Mouse (Mus musculus): ENCODE results near the gene Mapk11. TPM values are rescaled to one million over a fixed set of nuclear protein-coding genes. Genes with fewer than 3 reads are reported as not detected.

The Mapk11 gene
- polyA plus RNA-seq, 1 experiment from 2014 or later, result 7.4 TPM

DNA sequence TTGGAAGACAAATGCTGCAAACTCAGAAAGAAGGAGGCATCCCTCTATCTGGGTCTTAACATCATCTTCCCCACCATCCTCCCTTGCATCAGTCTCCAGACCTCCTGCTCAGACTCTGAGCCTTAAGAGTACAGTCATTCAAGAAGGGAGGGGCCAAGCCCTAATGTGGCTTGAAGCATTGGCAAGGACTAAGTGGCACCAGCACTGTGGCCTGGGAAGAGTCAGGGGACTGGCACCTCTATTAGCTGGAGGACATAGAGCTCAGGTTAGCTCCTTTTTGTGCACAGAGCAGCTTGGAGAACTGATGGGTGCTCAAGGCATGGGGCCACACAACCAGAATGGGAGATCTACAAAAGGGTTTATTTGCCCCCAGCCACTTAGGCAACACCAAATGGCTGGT, 19.2 kb downstream of the Mapk11 start:
- Histone ChIP-seq H3K9me3 (ENCODE audit: control insufficient read depth, low read length) (no peaks in the 10 kb centered on the region), H3K4me1 (replicated peaks; ENCODE audit: control insufficient read depth, insufficient read depth, low read length) (peaks cover 8% of the 10 kb centered on the region), H3K4me2 (ENCODE audit: low read length) (no peak overlapping the region), H3K36me3 (ENCODE audit: control insufficient read depth, insufficient read depth, low read length) (0 out of 2 replicates have a peak, but pooled peaks cover 7% of the 10 kb centered on the region), H3K27ac (ENCODE audit: low read depth) (no peak overlapping the region), H3K9ac (ENCODE audit: low read length) (no peak overlapping the region), H3K27me3 (replicated peaks; ENCODE audit: control insufficient read depth, insufficient read depth, low read length) (no peaks in the 10 kb centered on the region), H3K4me3 (ENCODE audit: low read depth, low read length) (no peak overlapping the region)
- DNase-seq (ENCODE audit: low spot score), result no peak
- ATAC-seq (replicated peaks; ENCODE audit: low FRiP score, low TSS enrichment, low read depth), result no peak

GRCm38 (mm10) chr15:89128382-89129350, 20.8 kb downstream of the Mapk11 start, which contains the start of gene Hdac10:
TSS of gene Hdac10 (minus strand) at chr15:89128700.
- H3K9me3 ChIP-seq (ENCODE audit: control insufficient read depth, low read length), result no peaks in the 10 kb centered on the region
- peak within 1 kb of the TSS; percentile 82 for H3K4me2 ChIP-seq (ENCODE audit: low read length)
- H3K4me3 ChIP-seq (ENCODE audit: low read depth, low read length), result peak within 1 kb of the TSS; percentile 71
- peak within 1 kb of the TSS; percentile 47; the same call in 1 of the 2 replicates for H3K27ac ChIP-seq (ENCODE audit: low read depth)
- peak; percentile 87 for ATAC-seq (replicated peaks; ENCODE audit: low FRiP score, low TSS enrichment, low read depth)
- 2% methylated on average over 36 of the region's 36 CpGs for WGBS
- H3K4me1 ChIP-seq (replicated peaks; ENCODE audit: control insufficient read depth, insufficient read depth, low read length), result peaks cover 12% of the 10 kb centered on the region
- H3K9ac ChIP-seq (ENCODE audit: low read length), result peak within 1 kb of the TSS; percentile 57
- H3K36me3 ChIP-seq (ENCODE audit: control insufficient read depth, insufficient read depth, low read length), result 0 out of 2 replicates have a peak, but pooled peaks cover 11% of the 10 kb centered on the region
- peak; percentile 95 for DNase-seq (ENCODE audit: low spot score)
- H3K27me3 ChIP-seq (replicated peaks; ENCODE audit: control insufficient read depth, insufficient read depth, low read length), result no peaks in the 10 kb centered on the region

DNA sequence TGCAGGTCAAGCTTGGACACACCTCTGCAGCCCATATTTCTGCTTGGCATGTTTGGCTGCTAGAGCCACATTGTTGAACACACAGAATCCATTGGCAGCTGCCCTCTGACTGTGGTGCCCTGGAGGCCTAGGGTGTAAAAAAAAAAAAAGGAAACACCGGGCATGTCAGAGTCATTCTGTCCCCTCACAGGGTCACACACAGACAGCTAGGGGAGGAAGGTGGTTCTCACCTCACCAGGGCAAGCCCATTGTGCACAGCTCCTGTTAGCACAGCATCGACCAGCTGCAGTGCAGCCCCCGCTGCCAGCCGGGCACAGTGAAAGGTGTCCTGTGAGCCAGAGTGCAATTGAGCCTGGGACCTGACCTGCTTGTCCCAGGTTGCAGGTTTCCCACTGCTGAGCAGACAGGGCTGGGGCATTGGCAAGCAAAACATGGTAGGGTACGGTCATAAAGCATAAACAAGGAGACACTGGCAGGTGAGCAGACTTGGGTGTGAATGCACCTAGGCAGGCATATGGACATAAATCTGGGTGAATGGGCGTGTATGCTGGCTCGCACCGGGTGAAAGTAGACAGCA, 22.0 kb downstream of the Mapk11 start:
- H3K4me1 ChIP-seq (replicated peaks; ENCODE audit: control insufficient read depth, insufficient read depth, low read length), result peaks cover 16% of the 10 kb centered on the region
- no peak overlapping the region for H3K27ac ChIP-seq (ENCODE audit: low read depth)
- no peaks in the 10 kb centered on the region for H3K9me3 ChIP-seq (ENCODE audit: control insufficient read depth, low read length)
- no peaks in the 10 kb centered on the region for H3K27me3 ChIP-seq (replicated peaks; ENCODE audit: control insufficient read depth, insufficient read depth, low read length)
- peak overlapping the region; percentile 82 for H3K4me2 ChIP-seq (ENCODE audit: low read length)
- H3K4me3 ChIP-seq (ENCODE audit: low read depth, low read length), result 0 out of 2 replicates have a peak overlapping the region, but pooled peaks have one; percentile 71
- no peak overlapping the region for H3K9ac ChIP-seq (ENCODE audit: low read length)
- WGBS, result 83% methylated on average over 8 of the region's 8 CpGs
- ATAC-seq (replicated peaks; ENCODE audit: low FRiP score, low TSS enrichment, low read depth) (no peak), DNase-seq (ENCODE audit: low spot score) (no peak)
- 0 out of 2 replicates have a peak, but pooled peaks cover 11% of the 10 kb centered on the region for H3K36me3 ChIP-seq (ENCODE audit: control insufficient read depth, insufficient read depth, low read length)

- 0 out of 2 replicates have a peak, but pooled peaks cover 11% of the 10 kb centered on the region for H3K36me3 ChIP-seq (ENCODE audit: control insufficient read depth, insufficient read depth, low read length)
- 87% methylated on average over 8 of the region's 8 CpGs for WGBS
- H3K9ac ChIP-seq (ENCODE audit: low read length), result no peak overlapping the region
Observed at GRCm38 (mm10) chr15:89126622-89127021, 22.8 kb downstream of the Mapk11 start.

GRCm38 (mm10) chr15:89125351-89125750, 24.1 kb downstream of the Mapk11 start:
- no peak overlapping the region for H3K4me2 ChIP-seq (ENCODE audit: low read length)
- H3K9ac ChIP-seq (ENCODE audit: low read length), result no peak overlapping the region
- no peak overlapping the region for H3K27ac ChIP-seq (ENCODE audit: low read depth)
- H3K9me3 ChIP-seq (ENCODE audit: control insufficient read depth, low read length), result no peaks in the 10 kb centered on the region
- no peaks in the 10 kb centered on the region for H3K27me3 ChIP-seq (replicated peaks; ENCODE audit: control insufficient read depth, insufficient read depth, low read length)
- H3K36me3 ChIP-seq (ENCODE audit: control insufficient read depth, insufficient read depth, low read length), result peaks cover 11% of the 10 kb centered on the region; the same call in 1 of the 2 replicates
- 93% methylated on average over 9 of the region's 9 CpGs for WGBS
- no peak for DNase-seq (ENCODE audit: low spot score)
- peaks cover 31% of the 10 kb centered on the region for H3K4me1 ChIP-seq (replicated peaks; ENCODE audit: control insufficient read depth, insufficient read depth, low read length)
- ATAC-seq (replicated peaks; ENCODE audit: low FRiP score, low TSS enrichment, low read depth), result no peak
- H3K4me3 ChIP-seq (ENCODE audit: low read depth, low read length), result no peak overlapping the region

More at GRCm38 (mm10) chr15:89126622-89127021, 22.8 kb downstream of the Mapk11 start:
- ATAC-seq (replicated peaks; ENCODE audit: low FRiP score, low TSS enrichment, low read depth), result no peak
- Histone ChIP-seq H3K4me2 (ENCODE audit: low read length) (no peak overlapping the region), H3K4me3 (ENCODE audit: low read depth, low read length) (no peak overlapping the region), H3K27me3 (replicated peaks; ENCODE audit: control insufficient read depth, insufficient read depth, low read length) (no peaks in the 10 kb centered on the region), H3K27ac (ENCODE audit: low read depth) (no peak overlapping the region), H3K9me3 (ENCODE audit: control insufficient read depth, low read length) (no peaks in the 10 kb centered on the region), H3K4me1 (replicated peaks; ENCODE audit: control insufficient read depth, insufficient read depth, low read length) (peaks cover 22% of the 10 kb centered on the region)
- no peak for DNase-seq (ENCODE audit: low spot score)

DNA sequence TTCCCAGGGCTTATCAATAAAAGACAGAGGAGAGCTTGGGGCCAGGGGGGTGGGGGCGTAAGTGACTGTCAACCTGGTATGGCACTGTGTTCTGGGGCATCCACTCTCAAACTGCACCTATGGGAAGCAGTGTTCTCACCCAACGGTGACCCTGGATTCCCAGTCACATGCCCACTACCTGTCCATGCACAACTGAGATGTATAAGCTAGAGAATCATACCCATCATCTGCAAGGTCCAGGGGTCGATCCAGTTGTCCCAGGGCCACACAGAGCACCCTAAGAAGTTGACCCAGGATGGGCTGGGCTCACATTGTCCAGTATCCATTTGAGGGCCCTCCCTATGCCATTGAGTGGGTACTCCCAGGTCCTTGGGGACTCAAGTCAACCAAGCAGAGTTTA, 25.1 kb downstream of the Mapk11 start:
- WGBS, result 91% methylated on average over 3 of the region's 3 CpGs
- H3K9me3 ChIP-seq (ENCODE audit: control insufficient read depth, low read length), result no peaks in the 10 kb centered on the region
- DNase-seq (ENCODE audit: low spot score), result no peak
- H3K4me3 ChIP-seq (ENCODE audit: low read depth, low read length), result no peak overlapping the region
- H3K9ac ChIP-seq (ENCODE audit: low read length), result no peak overlapping the region
- no peak overlapping the region for H3K4me2 ChIP-seq (ENCODE audit: low read length)
- H3K36me3 ChIP-seq (ENCODE audit: control insufficient read depth, insufficient read depth, low read length), result peaks cover 11% of the 10 kb centered on the region; the same call in 1 of the 2 replicates
- no peaks in the 10 kb centered on the region for H3K27me3 ChIP-seq (replicated peaks; ENCODE audit: control insufficient read depth, insufficient read depth, low read length)
- H3K27ac ChIP-seq (ENCODE audit: low read depth), result no peak overlapping the region
- no peak for ATAC-seq (replicated peaks; ENCODE audit: low FRiP score, low TSS enrichment, low read depth)
- H3K4me1 ChIP-seq (replicated peaks; ENCODE audit: control insufficient read depth, insufficient read depth, low read length), result peaks cover 34% of the 10 kb centered on the region

GRCm38 (mm10) chr15:89123595-89123994, 25.8 kb downstream of the Mapk11 start:
- H3K4me3 ChIP-seq (ENCODE audit: low read depth, low read length), result peak overlapping the region; percentile 94
- peaks cover 34% of the 10 kb centered on the region for H3K4me1 ChIP-seq (replicated peaks; ENCODE audit: control insufficient read depth, insufficient read depth, low read length)
- WGBS, result 32% methylated on average over 11 of the region's 11 CpGs
- ATAC-seq (replicated peaks; ENCODE audit: low FRiP score, low TSS enrichment, low read depth), result 0 out of 2 replicates have a peak, but pooled peaks have one; percentile 6
- no peaks in the 10 kb centered on the region for H3K9me3 ChIP-seq (ENCODE audit: control insufficient read depth, low read length)
- H3K4me2 ChIP-seq (ENCODE audit: low read length), result peak overlapping the region; percentile 88
- DNase-seq (ENCODE audit: low spot score), result peak; percentile 57
- peak overlapping the region; percentile 45; the same call in 1 of the 2 replicates for H3K27ac ChIP-seq (ENCODE audit: low read depth)
- peaks cover 11% of the 10 kb centered on the region; the same call in 1 of the 2 replicates for H3K36me3 ChIP-seq (ENCODE audit: control insufficient read depth, insufficient read depth, low read length)
- H3K27me3 ChIP-seq (replicated peaks; ENCODE audit: control insufficient read depth, insufficient read depth, low read length), result no peaks in the 10 kb centered on the region
- peak overlapping the region; percentile 86 for H3K9ac ChIP-seq (ENCODE audit: low read length)

- Histone ChIP-seq H3K36me3 (ENCODE audit: control insufficient read depth, insufficient read depth, low read length) (peaks cover 17% of the 10 kb centered on the region), H3K27me3 (replicated peaks; ENCODE audit: control insufficient read depth, insufficient read depth, low read length) (no peaks in the 10 kb centered on the region), H3K27ac (ENCODE audit: low read depth) (peak within 1 kb of the TSS; percentile 45; the same call in 1 of the 2 replicates), H3K9ac (ENCODE audit: low read length) (peak within 1 kb of the TSS; percentile 86), H3K9me3 (ENCODE audit: control insufficient read depth, low read length) (no peaks in the 10 kb centered on the region), H3K4me1 (replicated peaks; ENCODE audit: control insufficient read depth, insufficient read depth, low read length) (peaks cover 31% of the 10 kb centered on the region), H3K4me2 (ENCODE audit: low read length) (peak within 1 kb of the TSS; percentile 88), H3K4me3 (ENCODE audit: low read depth, low read length) (peak within 1 kb of the TSS; percentile 94)
- ATAC-seq (replicated peaks; ENCODE audit: low FRiP score, low TSS enrichment, low read depth), result peak; percentile 86
- peak; percentile 98 for DNase-seq (ENCODE audit: low spot score)
- WGBS, result under 1% methylated on average over 47 of the region's 47 CpGs
Observed at GRCm38 (mm10) chr15:89122649-89123366, 26.6 kb downstream of the Mapk11 start, which contains the start of gene Tubgcp6. TSS of gene Tubgcp6 (minus strand) at chr15:89123112.
